Mouse (Mus musculus): ENCODE data around the gene Trim17.

Trim17 gene

GRCm38 (mm10) chr11:58968551-58968950, 14.1 kb downstream of the Trim17 start:
- no peak for DNase-seq (ENCODE audit: extremely low spot score)

- no peak for DNase-seq (ENCODE audit: extremely low spot score)
Measured at GRCm38 (mm10) chr11:58969027-58969426, 14.5 kb downstream of the Trim17 start.

GRCm38 (mm10) chr11:58969659-58970058, 15.2 kb downstream of the Trim17 start:
- DNase-seq (ENCODE audit: extremely low spot score) = no peak

- no peak for DNase-seq (ENCODE audit: extremely low spot score)
Measured at GRCm38 (mm10) chr11:58970831-58971530, 16.5 kb downstream of the Trim17 start.

- no peak for DNase-seq (ENCODE audit: extremely low spot score)
Measured at GRCm38 (mm10) chr11:58971796-58972195, 17.3 kb downstream of the Trim17 start.

- no peak for DNase-seq (ENCODE audit: extremely low spot score)
Measured at GRCm38 (mm10) chr11:58974414-58974813, 19.9 kb downstream of the Trim17 start.

GRCm38 (mm10) chr11:58977150-58977549, 22.7 kb downstream of the Trim17 start:
- peak; percentile 40 for DNase-seq (ENCODE audit: extremely low spot score)

- peak; percentile 74 for DNase-seq (ENCODE audit: extremely low spot score)
Measured at GRCm38 (mm10) chr11:58977607-58978026, 23.1 kb downstream of the Trim17 start.

- no peak for DNase-seq (ENCODE audit: extremely low spot score)
Measured at GRCm38 (mm10) chr11:58978027-58978705, 23.7 kb downstream of the Trim17 start, which contains the start of gene Trim11. Gene Trim11 (plus strand): TSS chr11:58978093.

- no peak for DNase-seq (ENCODE audit: extremely low spot score)
Measured at GRCm38 (mm10) chr11:58978706-58979030, 24.2 kb downstream of the Trim17 start.

GRCm38 (mm10) chr11:58979183-58979582, 24.7 kb downstream of the Trim17 start:
- no peak for DNase-seq (ENCODE audit: extremely low spot score)

GRCm38 (mm10) chr11:58979661-58980060, 25.2 kb downstream of the Trim17 start:
- no peak for DNase-seq (ENCODE audit: extremely low spot score)

- DNase-seq (ENCODE audit: extremely low spot score) = no peak
Measured at GRCm38 (mm10) chr11:58980381-58980990, 26.0 kb downstream of the Trim17 start.

- no peak for DNase-seq (ENCODE audit: extremely low spot score)
Measured at GRCm38 (mm10) chr11:58981541-58982447, 27.3 kb downstream of the Trim17 start.

- no peak for DNase-seq (ENCODE audit: extremely low spot score)
Measured at GRCm38 (mm10) chr11:58982471-58983097, 28.1 kb downstream of the Trim17 start.

GRCm38 (mm10) chr11:58983691-58984341, 29.3 kb downstream of the Trim17 start:
- no peak for DNase-seq (ENCODE audit: extremely low spot score)

GRCm38 (mm10) chr11:58984657-58985056, 30.2 kb downstream of the Trim17 start:
- DNase-seq (ENCODE audit: extremely low spot score) = no peak

- no peak for DNase-seq (ENCODE audit: extremely low spot score)
Measured at GRCm38 (mm10) chr11:58985299-58985917, 30.9 kb downstream of the Trim17 start.

GRCm38 (mm10) chr11:58989166-58989565, 34.7 kb downstream of the Trim17 start:
- DNase-seq (ENCODE audit: extremely low spot score) = no peak

- DNase-seq (ENCODE audit: extremely low spot score) = no peak
Measured at GRCm38 (mm10) chr11:58990141-58990540, 35.7 kb downstream of the Trim17 start.
